ENCODE assay signal across 16 mouse cellular contexts in the genomic region with DNA sequence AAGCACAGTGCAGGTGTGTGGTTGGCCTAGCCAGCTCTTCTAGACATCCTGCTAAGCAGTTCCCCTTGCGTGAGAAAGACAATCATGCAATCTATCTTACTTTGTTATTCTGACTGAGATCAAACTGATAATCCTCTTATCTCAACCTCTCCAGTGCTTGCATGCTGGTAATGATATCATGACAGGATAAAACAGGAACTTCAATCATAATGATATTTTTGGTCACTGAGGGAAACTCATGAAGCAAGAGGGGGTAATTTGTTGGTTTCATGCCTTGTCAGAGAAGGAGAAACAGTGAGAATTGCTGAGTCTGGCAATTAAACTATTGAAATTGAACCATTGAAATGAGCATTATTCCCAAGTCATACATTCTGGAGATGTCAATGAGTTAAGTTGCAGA.
"Had no signal": no experiment of that assay in that cellular context is flagged by ENCODE, and none has a peak within 500 bp of the region (broad histone marks: within the 10 kb centered on the region; RNA-seq: fewer than 3 reads in every experiment).

No protein-coding gene starts in this region.

- H3K4me1 ChIP-seq: midbrain, embryonic 10.5 days; midbrain, embryonic 12.5 days; neural tube, embryonic 13.5 days; stomach, embryonic 15.5 days had no signal

- H3K4me2 ChIP-seq: lung, embryonic 14.5 days; midbrain, embryonic 12.5 days; neural tube, embryonic 13.5 days; stomach, embryonic 15.5 days had no signal

- H3K27ac ChIP-seq: midbrain, embryonic 10.5 days; midbrain, embryonic 12.5 days; neural tube, embryonic 13.5 days; stomach, embryonic 15.5 days; stomach, postnatal 0 days had no signal

- H3K4me3 ChIP-seq: midbrain, embryonic 10.5 days; midbrain, embryonic 12.5 days; myocyte; neural tube, embryonic 13.5 days; stomach, embryonic 15.5 days had no signal

- H3K27me3 ChIP-seq: midbrain, embryonic 12.5 days; neural tube, embryonic 13.5 days; stomach, embryonic 15.5 days had no signal

- DNase-seq: lung, adult 18-20 months; lung, embryonic 14.5 days; lung, postnatal 10 days; lung, postnatal 4 days; midbrain, embryonic 14.5 days; right cerebral cortex, postnatal 14 days; thymus, adult 2 months; thymus, postnatal 25 days; thymus, postnatal 4 days had no signal

- H3K36me3 ChIP-seq: midbrain, embryonic 10.5 days; midbrain, embryonic 12.5 days; neural tube, embryonic 13.5 days; stomach, embryonic 15.5 days had no signal

- H3K9ac ChIP-seq: lung, embryonic 14.5 days; midbrain, embryonic 12.5 days; neural tube, embryonic 13.5 days; stomach, embryonic 15.5 days had no signal

- H3K9me3 ChIP-seq: stomach, embryonic 15.5 days had no signal

- ATAC-seq: midbrain, embryonic 16.5 days had no signal
